Mouse (Mus musculus): ENCODE data around the gene Mast4. TPM values are rescaled to one million over a fixed set of nuclear protein-coding genes. Genes with fewer than 3 reads are reported as not detected.

The Mast4 gene
- total RNA-seq, 2 experiments from 2014 or later: 57.3 to 62.4 TPM

- H3K4me3 ChIP-seq: no peak overlapping the region
- intact Hi-C loops (cut with DNase I): no loop called here
- no peak for TF ChIP-seq CTCF (IDR thresholded peaks at IDR 0.05)
Measured at GRCm38 (mm10) chr13:102849068-102849467, 485.2 kb downstream of the Mast4 start.

GRCm38 (mm10) chr13:102846473-102846872 is 487.8 kb downstream of the Mast4 start:
- no peak for DNase-seq (ENCODE audit: extremely low spot score in 1 of 2, low spot score in 2 of 2)
- no peak overlapping the region for H3K27ac ChIP-seq
- no peak for TF ChIP-seq CTCF (IDR thresholded peaks at IDR 0.05)
- intact Hi-C loops (cut with DNase I): no loop called here
- H3K4me3 ChIP-seq: no peak overlapping the region

More at GRCm38 (mm10) chr13:102849068-102849467, 485.2 kb downstream of the Mast4 start:
- DNase-seq (ENCODE audit: extremely low spot score in 1 of 2, low spot score in 2 of 2): no peak
- no peak overlapping the region for H3K27ac ChIP-seq

GRCm38 (mm10) chr13:102842715-102843114 is 491.6 kb downstream of the Mast4 start:
- DNase-seq (ENCODE audit: extremely low spot score in 1 of 2, low spot score in 2 of 2): no peak
- Histone ChIP-seq H3K4me3 (no peak overlapping the region), H3K27ac (no peak overlapping the region)
- no peak for TF ChIP-seq CTCF (IDR thresholded peaks at IDR 0.05)
- intact Hi-C loops (cut with DNase I): no loop called here

GRCm38 (mm10) chr13:102842237-102842636 is 492.1 kb downstream of the Mast4 start:
- Histone ChIP-seq H3K4me3 (no peak overlapping the region), H3K27ac (no peak overlapping the region)
- TF ChIP-seq CTCF (IDR thresholded peaks at IDR 0.05): no peak
- DNase-seq (ENCODE audit: extremely low spot score in 1 of 2, low spot score in 2 of 2): no peak
- intact Hi-C loops (cut with DNase I): no loop called here

GRCm38 (mm10) chr13:102839741-102840482 is 494.4 kb downstream of the Mast4 start:
- no peak for TF ChIP-seq CTCF (IDR thresholded peaks at IDR 0.05)
- Histone ChIP-seq H3K4me3 (no peak overlapping the region), H3K27ac (no peak overlapping the region)
- DNase-seq (ENCODE audit: extremely low spot score in 1 of 2, low spot score in 2 of 2): no peak
- intact Hi-C loops (cut with DNase I): no loop called here

GRCm38 (mm10) chr13:102837427-102837826 is 496.9 kb downstream of the Mast4 start:
- DNase-seq (ENCODE audit: extremely low spot score in 1 of 2, low spot score in 2 of 2): no peak
- Histone ChIP-seq H3K4me3 (no peak overlapping the region), H3K27ac (no peak overlapping the region)
- TF ChIP-seq CTCF (IDR thresholded peaks at IDR 0.05): no peak
- intact Hi-C loops (cut with DNase I): no loop called here

- H3K27ac ChIP-seq: no peak overlapping the region
- no peak overlapping the region for H3K4me3 ChIP-seq
- intact Hi-C loops (cut with DNase I): no loop called here
- DNase-seq (ENCODE audit: extremely low spot score in 1 of 2, low spot score in 2 of 2): no peak
- TF ChIP-seq CTCF (IDR thresholded peaks at IDR 0.05): no peak
Measured at GRCm38 (mm10) chr13:102835336-102835735, 499.0 kb downstream of the Mast4 start.

- TF ChIP-seq CTCF (IDR thresholded peaks at IDR 0.05): no peak
- Histone ChIP-seq H3K27ac (no peak overlapping the region), H3K4me3 (no peak overlapping the region)
- intact Hi-C loops (cut with DNase I): no loop called here
- DNase-seq (ENCODE audit: extremely low spot score in 1 of 2, low spot score in 2 of 2): no peak
Measured at GRCm38 (mm10) chr13:102818287-102818686, 516.0 kb downstream of the Mast4 start.

GRCm38 (mm10) chr13:102816689-102817088 is 517.6 kb downstream of the Mast4 start:
- intact Hi-C loops (cut with DNase I): no loop called here
- no peak overlapping the region for H3K4me3 ChIP-seq
- no peak for TF ChIP-seq CTCF (IDR thresholded peaks at IDR 0.05)
- no peak overlapping the region for H3K27ac ChIP-seq
- DNase-seq (ENCODE audit: extremely low spot score in 1 of 2, low spot score in 2 of 2): no peak

GRCm38 (mm10) chr13:102815158-102815557 is 519.1 kb downstream of the Mast4 start:
- intact Hi-C loops (cut with DNase I): no loop called here
- TF ChIP-seq CTCF (IDR thresholded peaks at IDR 0.05): no peak
- H3K27ac ChIP-seq: no peak overlapping the region
- no peak overlapping the region for H3K4me3 ChIP-seq
- DNase-seq (ENCODE audit: extremely low spot score in 1 of 2, low spot score in 2 of 2): no peak

- H3K4me3 ChIP-seq: peak overlapping the region; percentile 26
- TF ChIP-seq CTCF (IDR thresholded peaks at IDR 0.05): peak; percentile 19
- peak; percentile 29 to 43 for DNase-seq (ENCODE audit: extremely low spot score in 1 of 2, low spot score in 2 of 2)
- intact Hi-C loops (cut with DNase I): loop anchor here (5.0 kb wide), 1 partner anchor 146 kb away; no protein-coding TSS in a partner anchor
- H3K27ac ChIP-seq: peak overlapping the region; percentile 28
Measured at GRCm38 (mm10) chr13:102811129-102811832, 523.0 kb downstream of the Mast4 start.

GRCm38 (mm10) chr13:102806652-102807051 is 527.6 kb downstream of the Mast4 start:
- H3K4me3 ChIP-seq: no peak overlapping the region
- DNase-seq (ENCODE audit: extremely low spot score in 1 of 2, low spot score in 2 of 2): no peak
- TF ChIP-seq CTCF (IDR thresholded peaks at IDR 0.05): no peak
- intact Hi-C loops (cut with DNase I): no loop called here
- H3K27ac ChIP-seq: no peak overlapping the region
